ENCODE assay signal across 11 mouse cellular contexts in genomic region chr11:116673410-116673809, GRCm38 (mm10). TPM values are rescaled to one million over a fixed set of nuclear protein-coding genes. Genes with fewer than 3 reads are reported as not detected.
A peak's percentile ranks its signal among the peaks of the same experiment; 100 is the strongest.
DNase-seq lines count a peak whose midpoint lies in the region; ATAC-seq and TF ChIP-seq lines count a peak whose summit lies in the region.
"Had no signal": no experiment of that assay in that cellular context is flagged by ENCODE, and none has a peak within 500 bp of the region (broad histone marks: within the 10 kb centered on the region; RNA-seq: fewer than 3 reads in every experiment).

No protein-coding gene starts in this region.

- TF ChIP-seq POLR2A in bone marrow macrophage, adult 2 months (IDR thresholded peaks at IDR 0.05; ENCODE audit: borderline replicate concordance, low read depth, low read length) = no peak

- no peak for TF ChIP-seq CTCF in bone marrow macrophage, adult 2 months (IDR thresholded peaks at IDR 0.05; ENCODE audit: low read depth, low read length)

- WGBS in kidney, embryonic 15.5 days = 80% methylated on average over 2 of the region's 2 CpGs
- WGBS in hindbrain, embryonic 14.5 days = 81% methylated on average over 2 of the region's 2 CpGs
- 93% methylated on average over 2 of the region's 2 CpGs for WGBS in midbrain, embryonic 13.5 days

- peaks cover 4% of the 10 kb centered on the region; the same call in 1 of the 2 replicates for H3K27me3 ChIP-seq in kidney, embryonic 15.5 days
- H3K27me3 ChIP-seq in hindbrain, embryonic 14.5 days (ENCODE audit: control insufficient read depth, insufficient read depth, low read length) = no peaks in the 10 kb centered on the region
- H3K27me3 ChIP-seq in midbrain, embryonic 13.5 days = no peaks in the 10 kb centered on the region

- no peaks in the 10 kb centered on the region for H3K9me3 ChIP-seq in kidney, embryonic 15.5 days (replicated peaks)
- no peaks in the 10 kb centered on the region for H3K9me3 ChIP-seq in hindbrain, embryonic 14.5 days (ENCODE audit: control insufficient read depth, low read length)
- no peaks in the 10 kb centered on the region for H3K9me3 ChIP-seq in midbrain, embryonic 13.5 days

- H3K4me1 ChIP-seq in kidney, embryonic 15.5 days = peaks cover 53% of the 10 kb centered on the region
- peaks cover 11% of the 10 kb centered on the region for H3K4me1 ChIP-seq in bone marrow macrophage, adult 2 months (ENCODE audit: control insufficient read depth, insufficient read depth, low read length)
- peaks cover 31% of the 10 kb centered on the region for H3K4me1 ChIP-seq in hindbrain, embryonic 14.5 days (replicated peaks; ENCODE audit: control insufficient read depth, insufficient read depth, low read length)
- H3K4me1 ChIP-seq in midbrain, embryonic 13.5 days (replicated peaks) = peaks cover 44% of the 10 kb centered on the region

- 0 out of 2 replicates have a peak overlapping the region, but pooled peaks have one; percentile 5 for H3K4me3 ChIP-seq in kidney, embryonic 15.5 days (replicated peaks)
- peak overlapping the region; percentile 99; the same call in 1 of the 2 replicates for H3K4me3 ChIP-seq in bone marrow macrophage, adult 2 months (ENCODE audit: insufficient read depth, low read length)
- H3K4me3 ChIP-seq in hindbrain, embryonic 14.5 days (replicated peaks; ENCODE audit: low read length) = no peak overlapping the region
- H3K4me3 ChIP-seq in midbrain, embryonic 13.5 days (replicated peaks) = peak overlapping the region; percentile 82

- peaks cover 57% of the 10 kb centered on the region for H3K36me3 ChIP-seq in kidney, embryonic 15.5 days
- H3K36me3 ChIP-seq in hindbrain, embryonic 14.5 days (replicated peaks; ENCODE audit: control insufficient read depth, insufficient read depth) = peaks cover 56% of the 10 kb centered on the region
- H3K36me3 ChIP-seq in midbrain, embryonic 13.5 days = peaks cover 54% of the 10 kb centered on the region

- H3K9ac ChIP-seq in kidney, embryonic 15.5 days = peak overlapping the region; percentile 90; the same call in 1 of the 2 replicates
- no peak overlapping the region; the same call in 1 of the 2 replicates for H3K9ac ChIP-seq in hindbrain, embryonic 14.5 days
- H3K9ac ChIP-seq in midbrain, embryonic 13.5 days (replicated peaks) = peak overlapping the region; percentile 81; the same call in 1 of the 2 replicates

- peak overlapping the region; percentile 64 for H3K27ac ChIP-seq in kidney, embryonic 15.5 days
- no peak overlapping the region for H3K27ac ChIP-seq in bone marrow macrophage, adult 2 months (ENCODE audit: insufficient read depth, low read depth, low read length)
- no peak overlapping the region for H3K27ac ChIP-seq in hindbrain, embryonic 14.5 days
- H3K27ac ChIP-seq in midbrain, embryonic 13.5 days = no peak overlapping the region

- DNase-seq in kidney, postnatal 10 days = no peak
- no peak for DNase-seq in hindbrain, embryonic 14.5 days (ENCODE audit: low spot score)
- no peak for DNase-seq in right cerebral cortex, postnatal 4 days
- DNase-seq in ovary, adult 18-20 months (ENCODE audit: low spot score) = no peak
- no peak for DNase-seq in lung, adult 18-20 months
- DNase-seq: kidney, adult 9 months; lung, postnatal 14 days; thymus, postnatal 36 days had no signal

- peak overlapping the region; percentile 72 for H3K4me2 ChIP-seq in kidney, embryonic 15.5 days
- peak overlapping the region; percentile 84; the same call in 1 of the 2 replicates for H3K4me2 ChIP-seq in hindbrain, embryonic 14.5 days (replicated peaks)
- peak overlapping the region; percentile 91 for H3K4me2 ChIP-seq in midbrain, embryonic 13.5 days (replicated peaks)

- no peak for ATAC-seq in kidney, embryonic 15.5 days (replicated peaks; ENCODE audit: low FRiP score)
- ATAC-seq in hindbrain, embryonic 14.5 days (ENCODE audit: low FRiP score) = no peak
- ATAC-seq in midbrain, embryonic 13.5 days = no peak

RNA-seq across cellular contexts. Expression of gene Cygb, which starts 19.3 kb away (rescaled TPM):
- 13.7 and 16.0 TPM in 2 replicates for polyA plus RNA-seq in kidney, embryonic 15.5 days (2015; fragmentation: Nextera tagmentation; extraction: Ambion mirVana)
- not detected in 2 replicates for polyA plus RNA-seq in bone marrow macrophage, adult 2 months (2012; ENCODE audit: insufficient read depth, insufficient read length, missing spikeins)
- 26.5 and 29.7 TPM in 2 replicates for polyA plus RNA-seq in hindbrain, embryonic 14.5 days (2014; fragmentation: Nextera tagmentation; extraction: Ambion mirVana)
- 8.8 TPM in 2 replicates for polyA plus RNA-seq in midbrain, embryonic 13.5 days (2015; fragmentation: Nextera tagmentation; extraction: Ambion mirVana)

RNA-seq across cellular contexts. Expression of gene Prcd, which starts 20.1 kb away (rescaled TPM):
- 1.1 and 1.6 TPM in 2 replicates for polyA plus RNA-seq in kidney, embryonic 15.5 days (2015; fragmentation: Nextera tagmentation; extraction: Ambion mirVana)
- polyA plus RNA-seq in bone marrow macrophage, adult 2 months (2012; ENCODE audit: insufficient read depth, insufficient read length, missing spikeins) = not detected in 2 replicates
- 2.8 and 3.5 TPM in 2 replicates for polyA plus RNA-seq in hindbrain, embryonic 14.5 days (2014; fragmentation: Nextera tagmentation; extraction: Ambion mirVana)
- 1.0 and 1.2 TPM in 2 replicates for polyA plus RNA-seq in midbrain, embryonic 13.5 days (2015; fragmentation: Nextera tagmentation; extraction: Ambion mirVana)

RNA-seq across cellular contexts. Expression of gene Rhbdf2, which starts 46.6 kb away (rescaled TPM):
- 9.5 and 9.8 TPM in 2 replicates for polyA plus RNA-seq in kidney, embryonic 15.5 days (2015; fragmentation: Nextera tagmentation; extraction: Ambion mirVana)
- 37.5 and 39.0 TPM in 2 replicates for polyA plus RNA-seq in bone marrow macrophage, adult 2 months (2012; ENCODE audit: insufficient read depth, insufficient read length, missing spikeins)
- 1.1 and 1.2 TPM in 2 replicates for polyA plus RNA-seq in hindbrain, embryonic 14.5 days (2014; fragmentation: Nextera tagmentation; extraction: Ambion mirVana)
- polyA plus RNA-seq in midbrain, embryonic 13.5 days (2015; fragmentation: Nextera tagmentation; extraction: Ambion mirVana) = 0.76 and 0.77 TPM in 2 replicates
